Mouse (Mus musculus): Measurements from ENCODE around the gene Nfix. TPM values are rescaled to one million over a fixed set of nuclear protein-coding genes. Genes with fewer than 3 reads are reported as not detected.

Gene Nfix
- polyA plus RNA-seq, 1 experiment from 2014 or later = 10.9 TPM

- peak overlapping the region; percentile 98; the same call in 1 of the 2 replicates for H3K27ac ChIP-seq (ENCODE audit: low read depth, low read length)
- no peak overlapping the region for H3K4me2 ChIP-seq (replicated peaks; ENCODE audit: low read depth, low read length)
- 76% methylated on average over 1 of the region's 1 CpGs for whole genome bisulfite sequencing
- peaks cover 46% of the 10 kb centered on the region for H3K4me1 ChIP-seq (ENCODE audit: control insufficient read depth, insufficient read depth, low read length)
- no peaks in the 10 kb centered on the region for H3K27me3 ChIP-seq (ENCODE audit: control insufficient read depth, insufficient read depth, low read length)
- ATAC-seq (ENCODE audit: low FRiP score, low TSS enrichment) = no peak
- H3K9me3 ChIP-seq (ENCODE audit: control insufficient read depth, low read length) = no peaks in the 10 kb centered on the region
- no peak overlapping the region for H3K4me3 ChIP-seq (ENCODE audit: low read length)
- no peaks in the 10 kb centered on the region for H3K36me3 ChIP-seq (ENCODE audit: control insufficient read depth, insufficient read depth, low read length)
- no peak overlapping the region for H3K9ac ChIP-seq (ENCODE audit: low read depth, low read length)
Measured at GRCm38 (mm10) chr8:84658951-84659350, 141.2 kb downstream of the Nfix start.

GRCm38 (mm10) chr8:84657680-84658079 is 142.5 kb downstream of the Nfix start:
- H3K4me1 ChIP-seq (ENCODE audit: control insufficient read depth, insufficient read depth, low read length) = peaks cover 46% of the 10 kb centered on the region
- no peaks in the 10 kb centered on the region for H3K9me3 ChIP-seq (ENCODE audit: control insufficient read depth, low read length)
- WGBS = 44% methylated on average over 4 of the region's 4 CpGs
- H3K36me3 ChIP-seq (ENCODE audit: control insufficient read depth, insufficient read depth, low read length) = no peaks in the 10 kb centered on the region
- ATAC-seq (ENCODE audit: low FRiP score, low TSS enrichment) = no peak
- no peak overlapping the region for H3K4me2 ChIP-seq (replicated peaks; ENCODE audit: low read depth, low read length)
- no peak overlapping the region for H3K4me3 ChIP-seq (ENCODE audit: low read length)
- no peaks in the 10 kb centered on the region for H3K27me3 ChIP-seq (ENCODE audit: control insufficient read depth, insufficient read depth, low read length)
- H3K9ac ChIP-seq (ENCODE audit: low read depth, low read length) = no peak overlapping the region
- H3K27ac ChIP-seq (ENCODE audit: low read depth, low read length) = peak overlapping the region; percentile 99

GRCm38 (mm10) chr8:84657203-84657602 is 142.9 kb downstream of the Nfix start:
- Histone ChIP-seq H3K9ac (ENCODE audit: low read depth, low read length) (peak overlapping the region; percentile 73; the same call in 1 of the 2 replicates), H3K4me1 (ENCODE audit: control insufficient read depth, insufficient read depth, low read length) (peaks cover 46% of the 10 kb centered on the region), H3K4me3 (ENCODE audit: low read length) (peak overlapping the region; percentile 48), H3K27ac (ENCODE audit: low read depth, low read length) (peak overlapping the region; percentile 99), H3K36me3 (ENCODE audit: control insufficient read depth, insufficient read depth, low read length) (no peaks in the 10 kb centered on the region), H3K9me3 (ENCODE audit: control insufficient read depth, low read length) (no peaks in the 10 kb centered on the region), H3K4me2 (replicated peaks; ENCODE audit: low read depth, low read length) (peak overlapping the region; percentile 84), H3K27me3 (ENCODE audit: control insufficient read depth, insufficient read depth, low read length) (no peaks in the 10 kb centered on the region)
- ATAC-seq (ENCODE audit: low FRiP score, low TSS enrichment) = no peak

- Histone ChIP-seq H3K4me3 (ENCODE audit: low read length) (peak overlapping the region; percentile 48), H3K4me1 (ENCODE audit: control insufficient read depth, insufficient read depth, low read length) (peaks cover 46% of the 10 kb centered on the region), H3K9me3 (ENCODE audit: control insufficient read depth, low read length) (no peaks in the 10 kb centered on the region), H3K4me2 (replicated peaks; ENCODE audit: low read depth, low read length) (peak overlapping the region; percentile 84), H3K9ac (ENCODE audit: low read depth, low read length) (peak overlapping the region; percentile 73), H3K27me3 (ENCODE audit: control insufficient read depth, insufficient read depth, low read length) (no peaks in the 10 kb centered on the region), H3K27ac (ENCODE audit: low read depth, low read length) (peak overlapping the region; percentile 99), H3K36me3 (ENCODE audit: control insufficient read depth, insufficient read depth, low read length) (no peaks in the 10 kb centered on the region)
- under 1% methylated on average over 23 of the region's 23 CpGs for WGBS
- peak; percentile 58 for ATAC-seq (ENCODE audit: low FRiP score, low TSS enrichment)
Measured at GRCm38 (mm10) chr8:84656641-84657126, 143.5 kb downstream of the Nfix start.

- peaks cover 46% of the 10 kb centered on the region for H3K4me1 ChIP-seq (ENCODE audit: control insufficient read depth, insufficient read depth, low read length)
- no peak for ATAC-seq (ENCODE audit: low FRiP score, low TSS enrichment)
Measured at GRCm38 (mm10) chr8:84656191-84656525, 144.0 kb downstream of the Nfix start.

GRCm38 (mm10) chr8:84655336-84656190 is 144.6 kb downstream of the Nfix start:
- H3K4me1 ChIP-seq (ENCODE audit: control insufficient read depth, insufficient read depth, low read length) = peaks cover 43% of the 10 kb centered on the region
- H3K9me3 ChIP-seq (ENCODE audit: control insufficient read depth, low read length) = no peaks in the 10 kb centered on the region
- peak overlapping the region; percentile 73 for H3K9ac ChIP-seq (ENCODE audit: low read depth, low read length)
- peak overlapping the region; percentile 48 for H3K4me3 ChIP-seq (ENCODE audit: low read length)
- under 1% methylated on average over 15 of the region's 15 CpGs for WGBS
- H3K36me3 ChIP-seq (ENCODE audit: control insufficient read depth, insufficient read depth, low read length) = no peaks in the 10 kb centered on the region
- ATAC-seq (ENCODE audit: low FRiP score, low TSS enrichment) = peak; percentile 72
- no peaks in the 10 kb centered on the region for H3K27me3 ChIP-seq (ENCODE audit: control insufficient read depth, insufficient read depth, low read length)
- H3K27ac ChIP-seq (ENCODE audit: low read depth, low read length) = peak overlapping the region; percentile 99
- peak overlapping the region; percentile 84 for H3K4me2 ChIP-seq (replicated peaks; ENCODE audit: low read depth, low read length)

More at GRCm38 (mm10) chr8:84656191-84656525, 144.0 kb downstream of the Nfix start:
- 0% methylated on average over 10 of the region's 10 CpGs for WGBS
- Histone ChIP-seq H3K4me3 (ENCODE audit: low read length) (peak overlapping the region; percentile 48), H3K36me3 (ENCODE audit: control insufficient read depth, insufficient read depth, low read length) (no peaks in the 10 kb centered on the region), H3K4me2 (replicated peaks; ENCODE audit: low read depth, low read length) (peak overlapping the region; percentile 84), H3K27ac (ENCODE audit: low read depth, low read length) (peak overlapping the region; percentile 99), H3K27me3 (ENCODE audit: control insufficient read depth, insufficient read depth, low read length) (no peaks in the 10 kb centered on the region), H3K9ac (ENCODE audit: low read depth, low read length) (peak overlapping the region; percentile 73), H3K9me3 (ENCODE audit: control insufficient read depth, low read length) (no peaks in the 10 kb centered on the region)

GRCm38 (mm10) chr8:84654597-84654996 is 145.5 kb downstream of the Nfix start:
- H3K9ac ChIP-seq (ENCODE audit: low read depth, low read length) = no peak overlapping the region
- H3K9me3 ChIP-seq (ENCODE audit: control insufficient read depth, low read length) = no peaks in the 10 kb centered on the region
- ATAC-seq (ENCODE audit: low FRiP score, low TSS enrichment) = no peak
- no peaks in the 10 kb centered on the region for H3K36me3 ChIP-seq (ENCODE audit: control insufficient read depth, insufficient read depth, low read length)
- H3K4me2 ChIP-seq (replicated peaks; ENCODE audit: low read depth, low read length) = no peak overlapping the region; the same call in 1 of the 2 replicates
- peaks cover 39% of the 10 kb centered on the region for H3K4me1 ChIP-seq (ENCODE audit: control insufficient read depth, insufficient read depth, low read length)
- H3K27me3 ChIP-seq (ENCODE audit: control insufficient read depth, insufficient read depth, low read length) = no peaks in the 10 kb centered on the region
- peak overlapping the region; percentile 99 for H3K27ac ChIP-seq (ENCODE audit: low read depth, low read length)
- H3K4me3 ChIP-seq (ENCODE audit: low read length) = no peak overlapping the region
- WGBS = 34% methylated on average over 4 of the region's 4 CpGs

- no peaks in the 10 kb centered on the region for H3K36me3 ChIP-seq (ENCODE audit: control insufficient read depth, insufficient read depth, low read length)
- H3K4me3 ChIP-seq (ENCODE audit: low read length) = no peak overlapping the region
- no peaks in the 10 kb centered on the region for H3K27me3 ChIP-seq (ENCODE audit: control insufficient read depth, insufficient read depth, low read length)
- no peak for ATAC-seq (ENCODE audit: low FRiP score, low TSS enrichment)
- WGBS = 40% methylated on average over 9 of the region's 9 CpGs
- peaks cover 31% of the 10 kb centered on the region for H3K4me1 ChIP-seq (ENCODE audit: control insufficient read depth, insufficient read depth, low read length)
- no peaks in the 10 kb centered on the region for H3K9me3 ChIP-seq (ENCODE audit: control insufficient read depth, low read length)
- no peak overlapping the region for H3K4me2 ChIP-seq (replicated peaks; ENCODE audit: low read depth, low read length)
- no peak overlapping the region for H3K27ac ChIP-seq (ENCODE audit: low read depth, low read length)
- no peak overlapping the region for H3K9ac ChIP-seq (ENCODE audit: low read depth, low read length)
Measured at GRCm38 (mm10) chr8:84653092-84653631, 147.0 kb downstream of the Nfix start.

GRCm38 (mm10) chr8:84650213-84650612 is 149.9 kb downstream of the Nfix start:
- ATAC-seq (ENCODE audit: low FRiP score, low TSS enrichment) = no peak
- WGBS = 51% methylated on average over 3 of the region's 3 CpGs
- H3K4me1 ChIP-seq (ENCODE audit: control insufficient read depth, insufficient read depth, low read length) = peaks cover 7% of the 10 kb centered on the region
- H3K27me3 ChIP-seq (ENCODE audit: control insufficient read depth, insufficient read depth, low read length) = no peaks in the 10 kb centered on the region
- H3K4me2 ChIP-seq (replicated peaks; ENCODE audit: low read depth, low read length) = no peak overlapping the region
- H3K9me3 ChIP-seq (ENCODE audit: control insufficient read depth, low read length) = no peaks in the 10 kb centered on the region
- H3K27ac ChIP-seq (ENCODE audit: low read depth, low read length) = no peak overlapping the region
- H3K36me3 ChIP-seq (ENCODE audit: control insufficient read depth, insufficient read depth, low read length) = no peaks in the 10 kb centered on the region
- H3K9ac ChIP-seq (ENCODE audit: low read depth, low read length) = no peak overlapping the region
- no peak overlapping the region for H3K4me3 ChIP-seq (ENCODE audit: low read length)
